Mouse (Mus musculus) small intestine, adult 10 weeks (tissue): ENCODE measurements around the gene Iah1. TPM values are rescaled to one million over a fixed set of nuclear protein-coding genes. Genes with fewer than 3 reads are reported as not detected.

Source experiments
- polyA plus RNA-seq: library from polyadenylated mRNA; stranded (reverse); fragments of 350-450 nt; fragmentation: Illumina TruSeq; extraction: RNeasy Lipid Tissue Mini Kit (QIAGEN cat#74804); gene quantifications from one replicate; pipeline ENCODE4 v1.2.3, GENCODE M21; 2014; ENCODE audit warnings: low replicate concordance

Iah1 gene
- polyA plus RNA-seq = 20.9 TPM

GRCm38 (mm10) chr12:21315923-21316868 is at the start of gene Iah1:
Iah1 (plus strand) TSS chr12:21316389.

GRCm38 (mm10) chr12:21284761-21285441 is 31.3 kb upstream of the Iah1 start, which contains the start of gene Cpsf3:
Cpsf3 (plus strand) TSS chr12:21285391.

GRCm38 (mm10) chr12:21286243-21286622 is 30.0 kb upstream of the Iah1 start, which contains the start of gene Itgb1bp1:
Itgb1bp1 (minus strand) TSS chr12:21286284.

GRCm38 (mm10) chr12:21373100-21373819 is 57.1 kb downstream of the Iah1 start, which contains the start of gene Adam17:
Adam17 (minus strand) TSS chr12:21373632.

Other genes starting within 250 kb of the Iah1 start
- 42.1 TPM for gene Cpsf3, start 31.0 kb upstream of the Iah1 start, polyA plus RNA-seq
- gene Itgb1bp1, start 30.1 kb upstream of the Iah1 start, polyA plus RNA-seq = 5.7 TPM
- gene Adam17, start 57.2 kb downstream of the Iah1 start, polyA plus RNA-seq = 48.4 TPM
- gene Ywhaq, start 101.2 kb downstream of the Iah1 start, polyA plus RNA-seq = 399 TPM